Mouse (Mus musculus) liver, postnatal 0 days (tissue): Measurements from ENCODE around the gene Gh. TPM values are rescaled to one million over a fixed set of nuclear protein-coding genes. Genes with fewer than 3 reads are reported as not detected.

Source experiments
- ATAC-seq: fragments of 200-750 bp; cut with Nextera tagmentation; 2 replicates; pipeline ENCODE4 v1.8.0; 2017; ENCODE audit warnings: mild to moderate bottlenecking, moderate library complexity
- DNase-seq: peaks from one replicate; pipeline ENCODE4 v3.0.0-alpha.2; 2016
- H3K27ac ChIP-seq: fragments of 300-500 bp; sonication (generic); 2 replicates; pipeline ENCODE4 v1.5.1; 2014; ENCODE audit warnings: antibody characterized with exemption, moderate library complexity, mild to moderate bottlenecking, low read depth
- H3K27me3 ChIP-seq: fragments of 300-500 bp; sonication (generic); 2 replicates; pipeline ENCODE4 v1.6.1; 2014; ENCODE audit warnings: low read length, control low read depth, mixed read lengths; ENCODE audit not compliant: insufficient read depth
- H3K36me3 ChIP-seq: fragments of 300-500 bp; sonication (generic); replicated peaks from 2 replicates; pipeline ENCODE4 v1.6.1; 2014; ENCODE audit warnings: mild to moderate bottlenecking, control low read depth, low read length, moderate library complexity, mixed read lengths; ENCODE audit not compliant: insufficient read depth
- H3K4me1 ChIP-seq: fragments of 300-500 bp; sonication (generic); 2 replicates; pipeline ENCODE4 v1.6.1; 2014; ENCODE audit warnings: antibody characterized with exemption, mild to moderate bottlenecking, control low read depth; ENCODE audit not compliant: insufficient read depth
- H3K4me2 ChIP-seq: fragments of 300-500 bp; sonication (generic); 2 replicates; pipeline ENCODE4 v1.6.1; 2014; ENCODE audit warnings: low read depth, mild to moderate bottlenecking, low read length, moderate library complexity, mixed read lengths
- H3K4me3 ChIP-seq: fragments of 300-500 bp; sonication (generic); 2 replicates; pipeline ENCODE4 v1.5.1; 2014; ENCODE audit warnings: low read depth, low read length
- H3K9ac ChIP-seq: fragments of 300-500 bp; sonication (generic); replicated peaks from 2 replicates; pipeline ENCODE4 v1.6.1; 2014; ENCODE audit warnings: mild to moderate bottlenecking, moderate library complexity
- H3K9me3 ChIP-seq: fragments of 300-500 bp; sonication (generic); 2 replicates; pipeline ENCODE4 v1.6.1; 2016; ENCODE audit warnings: mild to moderate bottlenecking, control low read depth, low read length, mixed read lengths
- CTCF ChIP-seq: sonication (generic); IDR thresholded peaks from 2 replicates; pipeline ENCODE4 v1.5.1; 2016; ENCODE audit warnings: antibody characterized with exemption, low read depth
- EP300 ChIP-seq: IDR thresholded peaks from 2 replicates; pipeline ENCODE4 v1.6.1; 2016; ENCODE audit warnings: antibody characterized with exemption, low read depth, mild to moderate bottlenecking
- WGBS: fragments of 180-500 bp; shearing (Covaris S2); extraction: QIAGEN DNeasy Blood & Tissue Kit; methylation state at CpG from one replicate; pipeline ENCODE4 v1.1.7; 2014; ENCODE audit not compliant: insufficient replicate concordance; 5-methylcytosine and 5-hydroxymethylcytosine counted together
- polyA plus RNA-seq: library from polyadenylated mRNA; unstranded; fragments of >200 nt; fragmentation: Nextera tagmentation; extraction: Ambion mirVana; gene quantifications from 2 replicates; pipeline ENCODE4 v1.2.1, GENCODE M21; 2015

Gene Gh
- polyA plus RNA-seq, 1 experiment from 2014 or later: 0.21 TPM

GRCm38 (mm10) chr11:106269060-106269431 lies 32.6 kb downstream of the Gh start:
- WGBS: 40% methylated on average over 3 of the region's 3 CpGs
- Histone ChIP-seq H3K9me3 (no peaks in the 10 kb centered on the region), H3K9ac (peak overlapping the region; percentile 42; the same call in 1 of the 2 replicates), H3K4me2 (peak overlapping the region; percentile 33), H3K36me3 (peaks cover 34% of the 10 kb centered on the region), H3K4me3 (no peak overlapping the region), H3K27ac (peak overlapping the region; percentile 60; the same call in 1 of the 2 replicates), H3K4me1 (peaks cover 48% of the 10 kb centered on the region), H3K27me3 (no peaks in the 10 kb centered on the region)
- ATAC-seq: no peak
- no peak for TF ChIP-seq EP300
- TF ChIP-seq CTCF: no peak
- peak; percentile 30 for DNase-seq

DNA sequence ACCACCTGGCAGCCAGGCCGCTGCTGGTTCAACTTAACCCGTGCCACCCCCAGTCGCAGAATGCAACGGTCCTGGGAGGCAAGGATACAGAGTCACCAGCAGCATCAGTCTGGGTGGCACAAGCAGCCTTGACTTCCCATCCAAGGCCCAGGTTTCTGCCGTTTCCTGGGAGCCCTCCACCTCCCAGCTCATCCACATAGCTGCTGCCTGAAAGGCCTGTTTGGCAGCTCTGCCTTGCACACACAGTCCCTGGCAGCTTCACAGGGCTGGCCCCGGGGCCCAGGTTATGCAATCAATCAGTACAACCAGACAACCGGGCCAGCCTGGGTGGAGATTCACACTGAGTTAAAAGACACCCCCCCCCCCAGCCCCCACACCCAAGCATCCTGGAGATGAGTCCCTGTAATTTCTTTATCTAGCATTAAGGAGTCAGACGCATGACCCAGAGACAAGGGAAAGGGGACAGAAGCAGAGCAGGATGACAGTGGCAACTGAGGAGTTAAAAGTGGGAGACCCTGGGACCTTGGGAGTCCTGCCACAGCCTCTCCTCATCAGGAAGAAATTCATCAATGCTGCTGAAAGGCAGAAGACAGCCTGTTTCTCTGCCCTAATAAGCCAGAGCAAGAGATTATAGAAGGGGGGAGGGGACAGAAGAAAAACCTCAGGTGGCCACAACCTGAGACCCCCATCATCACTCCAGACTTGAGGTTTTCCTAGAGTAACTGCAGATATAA lies 33.2 kb downstream of the Gh start:
- peak overlapping the region; percentile 42; the same call in 1 of the 2 replicates for H3K9ac ChIP-seq
- peak; percentile 68 for DNase-seq

GRCm38 (mm10) chr11:106267871-106268270 lies 33.8 kb downstream of the Gh start:
- TF ChIP-seq EP300 (no peak), CTCF (no peak)
- peak overlapping the region; percentile 60 for H3K27ac ChIP-seq
- DNase-seq (no peak), ATAC-seq (no peak)
- H3K9me3 ChIP-seq: no peaks in the 10 kb centered on the region
- H3K27me3 ChIP-seq: no peaks in the 10 kb centered on the region
- peaks cover 39% of the 10 kb centered on the region for H3K4me1 ChIP-seq
- H3K4me2 ChIP-seq: peak overlapping the region; percentile 33; the same call in 1 of the 2 replicates
- H3K36me3 ChIP-seq: peaks cover 46% of the 10 kb centered on the region
- H3K9ac ChIP-seq: no peak overlapping the region
- no peak overlapping the region for H3K4me3 ChIP-seq
- 87% methylated on average over 5 of the region's 5 CpGs for WGBS

More for the DNA sequence above, 33.2 kb downstream of the Gh start:
- H3K9me3 ChIP-seq: no peaks in the 10 kb centered on the region
- TF ChIP-seq CTCF (no peak), EP300 (no peak)
- WGBS: 62% methylated on average over 8 of the region's 8 CpGs
- peaks cover 40% of the 10 kb centered on the region for H3K36me3 ChIP-seq
- peak overlapping the region; percentile 60 for H3K27ac ChIP-seq
- H3K4me2 ChIP-seq: peak overlapping the region; percentile 33
- ATAC-seq: no peak
- H3K4me3 ChIP-seq: no peak overlapping the region
- no peaks in the 10 kb centered on the region for H3K27me3 ChIP-seq
- H3K4me1 ChIP-seq: peaks cover 44% of the 10 kb centered on the region

GRCm38 (mm10) chr11:106267311-106267852 lies 34.3 kb downstream of the Gh start:
- Histone ChIP-seq H3K4me1 (peaks cover 39% of the 10 kb centered on the region), H3K27ac (no peak overlapping the region), H3K9ac (no peak overlapping the region), H3K27me3 (no peaks in the 10 kb centered on the region), H3K4me2 (no peak overlapping the region), H3K9me3 (no peaks in the 10 kb centered on the region), H3K4me3 (no peak overlapping the region), H3K36me3 (peaks cover 51% of the 10 kb centered on the region)
- ATAC-seq: no peak
- no peak for TF ChIP-seq CTCF
- no peak for TF ChIP-seq EP300
- DNase-seq: peak; percentile 49
- WGBS: 84% methylated on average over 15 of the region's 15 CpGs

- no peaks in the 10 kb centered on the region for H3K27me3 ChIP-seq
- no peak overlapping the region for H3K27ac ChIP-seq
- 90% methylated on average over 10 of the region's 10 CpGs for WGBS
- H3K36me3 ChIP-seq: peaks cover 60% of the 10 kb centered on the region
- H3K4me1 ChIP-seq: peaks cover 37% of the 10 kb centered on the region
- no peak for TF ChIP-seq CTCF
- TF ChIP-seq EP300: no peak
- H3K9ac ChIP-seq: no peak overlapping the region
- no peak overlapping the region for H3K4me3 ChIP-seq
- H3K4me2 ChIP-seq: no peak overlapping the region
- DNase-seq (no peak), ATAC-seq (no peak)
- H3K9me3 ChIP-seq: no peaks in the 10 kb centered on the region
Observed at GRCm38 (mm10) chr11:106266431-106266830, 35.2 kb downstream of the Gh start.

DNA sequence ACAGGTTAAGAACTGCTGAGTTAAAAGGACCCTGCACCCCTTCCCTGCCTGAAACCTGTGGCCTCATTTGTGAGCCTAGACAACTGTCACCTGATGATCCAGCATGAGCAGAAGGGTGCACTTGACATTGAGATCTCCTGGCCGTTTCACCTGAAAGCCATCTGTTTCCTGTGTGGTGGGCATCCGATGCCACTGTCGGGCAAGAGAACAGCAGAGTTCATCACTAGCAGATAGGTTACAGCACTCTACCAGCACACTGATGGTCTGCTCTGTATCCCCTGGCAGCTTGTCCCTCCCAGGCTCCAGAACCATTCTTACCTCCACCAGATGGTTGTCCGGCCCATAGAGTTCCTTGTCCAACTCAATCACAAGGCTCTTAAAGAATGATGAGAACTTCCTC lies 36.1 kb downstream of the Gh start:
- no peak overlapping the region for H3K27ac ChIP-seq
- no peak overlapping the region for H3K4me3 ChIP-seq
- DNase-seq: no peak
- peaks cover 68% of the 10 kb centered on the region for H3K36me3 ChIP-seq
- 75% methylated on average over 4 of the region's 4 CpGs for WGBS
- H3K9me3 ChIP-seq: no peaks in the 10 kb centered on the region
- ATAC-seq: no peak
- no peak overlapping the region for H3K4me2 ChIP-seq
- TF ChIP-seq EP300 (no peak), CTCF (no peak)
- peaks cover 29% of the 10 kb centered on the region for H3K4me1 ChIP-seq
- H3K9ac ChIP-seq: no peak overlapping the region
- H3K27me3 ChIP-seq: no peaks in the 10 kb centered on the region
